Comparison of ENCODE assay signal across 26 mouse cellular contexts in the genomic region with DNA sequence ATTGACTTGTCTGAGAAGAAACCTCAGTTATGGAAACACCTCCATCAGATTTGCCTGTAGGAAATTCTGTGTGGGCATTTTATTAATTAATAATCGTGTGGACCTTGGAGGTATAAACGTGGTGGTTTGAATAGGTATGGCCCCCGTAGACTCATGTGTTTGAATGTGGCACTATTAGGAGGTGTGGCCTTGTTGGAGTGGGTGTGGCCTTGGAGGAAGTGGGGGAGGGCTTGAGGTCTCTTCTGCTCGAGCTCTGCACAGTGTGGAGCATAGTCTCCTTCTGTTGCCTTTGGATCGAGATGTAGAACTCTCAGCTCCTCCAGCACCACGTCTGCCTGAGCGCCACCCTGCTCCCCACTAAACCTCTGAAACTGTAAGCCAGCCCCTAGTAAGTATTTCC. TPM values are rescaled to one million over a fixed set of nuclear protein-coding genes. Genes with fewer than 3 reads are reported as not detected.
A peak's percentile ranks its signal among the peaks of the same experiment; 100 is the strongest.
DNase-seq lines count a peak whose midpoint lies in the region; ATAC-seq lines count a peak whose summit lies in the region.
"Had no signal": no experiment of that assay in that cellular context is flagged by ENCODE, and none has a peak within 500 bp of the region (broad histone marks: within the 10 kb centered on the region; RNA-seq: fewer than 3 reads in every experiment).

No protein-coding gene starts in this region.

- peak; percentile 60 for DNase-seq in kidney, adult 18-20 months
- DNase-seq in R1 (ENCODE audit: low read depth, low spot score) = peak; percentile 30
- DNase-seq in kidney, adult 8-10 months = peak; percentile 68 to 69
- DNase-seq in kidney, postnatal 25 days = peak; percentile 64 to 77
- no peak for DNase-seq in right cerebral cortex, postnatal 4 days
- DNase-seq: adrenal gland, adult 8-10 months; B cell, adult 2 months; cerebellum, adult 8-10 months; cerebellum, postnatal 25 days; lung, adult 2 months; lung, postnatal 14 days; right cerebral cortex, adult 18-20 months; thymus, adult 18-20 months; thymus, postnatal 25 days had no signal

- no peaks in the 10 kb centered on the region for H3K9me3 ChIP-seq in kidney, embryonic 14.5 days (ENCODE audit: control insufficient read depth, low read length)
- H3K9me3 ChIP-seq: embryonic facial prominence, embryonic 12.5 days; forebrain, embryonic 10.5 days; forebrain, embryonic 15.5 days; heart, embryonic 15.5 days; limb, embryonic 12.5 days; midbrain, embryonic 10.5 days had no signal

- H3K27me3 ChIP-seq in kidney, embryonic 14.5 days (ENCODE audit: control insufficient read depth, insufficient read depth, low read length) = peaks cover 24% of the 10 kb centered on the region

- H3K4me2 ChIP-seq in kidney, embryonic 14.5 days (replicated peaks; ENCODE audit: low read depth, low read length) = no peak overlapping the region
- H3K4me2 ChIP-seq: embryonic facial prominence, embryonic 12.5 days; forebrain, embryonic 15.5 days; limb, embryonic 12.5 days had no signal

- peaks cover 28% of the 10 kb centered on the region for H3K4me1 ChIP-seq in kidney, embryonic 14.5 days (ENCODE audit: control insufficient read depth, insufficient read depth, low read length)

- no peak overlapping the region for H3K27ac ChIP-seq in kidney, embryonic 14.5 days (ENCODE audit: low read depth, low read length)
- H3K27ac ChIP-seq: embryonic facial prominence, embryonic 12.5 days; forebrain, embryonic 10.5 days; forebrain, embryonic 15.5 days; limb, embryonic 12.5 days; liver, embryonic 14.5 days; midbrain, embryonic 10.5 days; stomach, postnatal 0 days had no signal

- H3K36me3 ChIP-seq in kidney, embryonic 14.5 days (ENCODE audit: control insufficient read depth, insufficient read depth, low read length) = no peaks in the 10 kb centered on the region
- H3K36me3 ChIP-seq: embryonic facial prominence, embryonic 12.5 days; forebrain, embryonic 10.5 days; forebrain, embryonic 15.5 days; heart, embryonic 15.5 days; limb, embryonic 12.5 days; midbrain, embryonic 10.5 days had no signal

- ATAC-seq in kidney, embryonic 14.5 days (ENCODE audit: low FRiP score, low TSS enrichment) = no peak
- ATAC-seq in cerebellum, adult (ENCODE audit: insufficient number of reproducible peaks, low FRiP score, low TSS enrichment) = no peak
- ATAC-seq: activated CD4-positive, CD25-positive, alpha-beta regulatory T cell, adult 4 months; forebrain, embryonic 15.5 days; midbrain, embryonic 16.5 days had no signal

- no peak overlapping the region for H3K9ac ChIP-seq in kidney, embryonic 14.5 days (ENCODE audit: low read depth, low read length)
- H3K9ac ChIP-seq: embryonic facial prominence, embryonic 12.5 days; forebrain, embryonic 15.5 days; heart, embryonic 15.5 days; limb, embryonic 12.5 days; liver, embryonic 14.5 days had no signal

- 71% methylated on average over 7 of the region's 7 CpGs for WGBS in kidney, embryonic 14.5 days

- H3K4me3 ChIP-seq in kidney, embryonic 14.5 days (ENCODE audit: low read length) = no peak overlapping the region
- H3K4me3 ChIP-seq: embryonic facial prominence, embryonic 12.5 days; forebrain, embryonic 10.5 days; forebrain, embryonic 15.5 days; heart, embryonic 15.5 days; limb, embryonic 12.5 days; midbrain, embryonic 10.5 days had no signal

RNA-seq across cellular contexts. Expression of gene Cys1, which starts 1.8 kb away (rescaled TPM):
- polyA plus RNA-seq in kidney, embryonic 14.5 days (2014; fragmentation: Nextera tagmentation; extraction: Ambion mirVana) = 10.7 and 11.8 TPM in 2 replicates

RNA-seq across cellular contexts. Expression of gene Rrm2, which starts 24.6 kb away (rescaled TPM):
- 206 and 236 TPM in 2 replicates for polyA plus RNA-seq in kidney, embryonic 14.5 days (2014; fragmentation: Nextera tagmentation; extraction: Ambion mirVana)

RNA-seq across cellular contexts. Expression of gene Klf11, which starts 32.4 kb away (rescaled TPM):
- 6.2 and 11.9 TPM in 2 replicates for polyA plus RNA-seq in kidney, embryonic 14.5 days (2014; fragmentation: Nextera tagmentation; extraction: Ambion mirVana)
